Mouse (Mus musculus) ES-E14 (cell line): ENCODE data around the gene Igfbp3.

ENCODE experiments used
- HCFC1 ChIP-seq: IDR thresholded peaks from 2 replicates; pipeline ENCODE4 v1.6.1; 2012; ENCODE audit warnings: low read length, inconsistent platforms, borderline replicate concordance; ENCODE audit not compliant: insufficient read depth
- MAFK ChIP-seq: IDR thresholded peaks from 2 replicates; pipeline ENCODE4 v1.6.1; 2014; ENCODE audit warnings: mild to moderate bottlenecking, low read depth, low read length, inconsistent platforms; ENCODE audit not compliant: insufficient read depth

GRCm38 (mm10) chr11:7192710-7193109 is 21.0 kb downstream of the Igfbp3 start:
- TF ChIP-seq HCFC1 (no peak), MAFK (no peak)
